Mouse (Mus musculus) left cerebral cortex, postnatal 14 days (tissue): ENCODE measurements at regions not wholly inside any gene's neighbourhood (a gene's known extent, or its start where the extent isn't known, plus 50 kb on each side); places are given as distances from the start of the nearest gene placed in this dataset.
A peak's percentile ranks its signal among the peaks of the same experiment; 100 is the strongest.

ENCODE experiments used
- DNase-seq, 2 experiments: peaks; one replicate each; pipeline ENCODE4 v3.0.0; 2021 to 2022; ENCODE audit warnings: low spot score in 2 of 2, mixed read lengths in 1 of 2
- intact Hi-C: fragments of 180-260 bp; cut with DNase I; formaldehyde crosslinking; loops from one replicate; pipeline ENCODE4 v1.15.1; 2025

GRCm38 (mm10) chr3:56837176-56837575 is 464.6 kb downstream of the Tm4sf1 start:
- no peak for DNase-seq
- intact Hi-C loops: no loop called here

DNA sequence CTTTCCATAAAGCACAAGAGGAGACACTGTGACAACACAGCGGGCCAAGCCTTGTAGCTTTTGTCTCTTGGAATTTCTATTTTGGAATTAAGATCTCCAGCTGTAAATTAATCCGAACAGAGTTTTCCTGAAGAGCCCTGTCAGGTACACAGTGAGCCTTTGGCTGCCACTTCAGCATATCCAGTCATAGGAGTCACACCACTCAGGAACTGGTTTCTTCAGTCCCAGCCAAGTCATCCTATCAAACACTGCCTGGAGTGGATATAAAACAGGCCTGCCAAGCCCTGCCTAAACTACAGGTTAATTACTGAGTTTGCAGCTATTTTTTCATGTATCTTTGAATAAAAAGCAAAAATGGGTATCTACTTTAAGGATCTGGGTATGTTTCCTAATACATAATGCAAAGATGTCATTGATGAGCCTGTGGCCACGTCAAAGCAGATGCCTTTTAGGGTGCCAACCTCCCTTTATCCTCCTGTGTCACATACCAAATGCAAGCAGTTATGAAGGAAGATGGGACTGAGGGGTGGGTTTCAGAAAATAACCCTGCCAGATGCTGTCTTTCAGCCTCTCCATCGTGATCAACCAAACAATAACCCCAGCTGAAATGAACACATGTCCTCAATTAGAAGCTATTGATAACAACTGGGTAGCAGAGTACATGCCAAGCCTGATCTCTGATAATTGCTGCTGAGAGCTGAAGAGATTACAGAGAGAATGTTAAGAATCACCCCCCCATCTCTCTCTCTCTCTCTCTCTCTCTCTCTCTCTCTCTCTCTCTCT is 471.3 kb downstream of the Tm4sf1 start:
- intact Hi-C loops: no loop called here

GRCm38 (mm10) chr3:56824157-56824556 is 477.6 kb downstream of the Tm4sf1 start:
- intact Hi-C loops: no loop called here
- DNase-seq: no peak

More for the DNA sequence above, 471.3 kb downstream of the Tm4sf1 start:
- DNase-seq: no peak

DNA sequence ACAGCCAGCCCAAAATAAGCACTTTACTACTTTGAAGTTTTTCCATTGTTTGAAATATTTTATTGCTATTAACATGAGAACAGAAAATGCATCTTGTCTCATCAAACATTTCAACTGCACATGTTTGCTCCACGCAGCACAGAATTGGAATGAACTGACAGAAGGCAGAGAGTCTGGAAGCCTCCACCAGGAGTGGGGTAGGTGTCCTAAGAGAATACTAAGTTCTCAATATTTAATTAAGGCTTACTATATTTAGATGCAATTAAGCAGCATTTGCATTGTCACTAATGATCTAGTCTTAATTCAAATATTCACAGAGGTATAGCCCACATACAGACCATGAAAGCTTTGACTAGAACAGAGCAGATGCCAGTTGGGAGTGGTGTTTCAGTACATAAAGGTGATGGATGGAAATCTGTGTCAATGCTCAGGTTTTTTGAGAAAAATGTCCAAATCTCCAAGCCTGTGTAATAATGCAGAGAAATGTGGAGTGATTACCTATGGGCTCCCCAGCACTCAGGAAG is 491.2 kb downstream of the Tm4sf1 start:
- no peak for DNase-seq
- intact Hi-C loops: no loop called here

- DNase-seq: no peak
- intact Hi-C loops: no loop called here
Measured at GRCm38 (mm10) chr3:56793054-56793453, 508.7 kb downstream of the Tm4sf1 start.

DNA sequence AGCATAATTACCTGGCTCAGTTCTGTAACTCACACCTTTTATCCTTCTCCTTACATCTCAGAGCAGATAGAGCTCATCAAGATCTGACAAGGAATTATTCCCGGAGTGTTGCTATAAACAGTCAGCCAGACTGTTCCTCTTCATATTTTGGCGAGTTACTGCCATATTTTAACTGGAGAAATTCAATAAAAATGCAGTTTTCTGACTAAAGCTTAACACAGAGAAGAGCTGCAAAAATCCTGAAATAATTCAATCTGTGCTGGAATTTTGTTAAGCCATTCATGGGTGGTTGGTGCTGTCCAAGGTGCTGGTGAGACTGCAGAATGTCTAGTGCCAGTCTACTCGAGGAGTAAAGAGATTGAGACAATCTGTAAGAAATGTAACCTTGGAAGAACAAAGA is 512.6 kb downstream of the Tm4sf1 start:
- peak; percentile 3 to 28 for DNase-seq
- intact Hi-C loops: loop anchor here (10.0 kb wide), 1 partner anchor 424 kb away; no protein-coding TSS in a partner anchor

DNA sequence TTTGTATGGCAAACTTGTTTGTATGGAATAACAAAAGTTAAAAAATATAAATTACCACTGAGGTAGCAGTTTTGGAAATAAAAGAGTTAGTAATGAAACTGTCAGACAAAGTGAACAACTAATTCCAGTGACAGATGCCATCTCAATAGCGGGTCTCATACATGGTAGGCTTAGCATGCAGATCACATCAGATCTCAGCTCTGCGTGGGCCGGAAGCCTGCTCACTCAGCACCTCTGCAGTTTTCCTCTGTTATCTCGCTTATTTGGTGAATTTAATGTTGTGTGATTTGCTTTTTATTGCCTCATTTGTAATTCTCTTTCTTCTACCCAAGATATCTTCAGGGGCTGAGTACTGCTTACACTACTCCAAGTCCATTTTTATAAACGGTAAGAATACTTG is 527.9 kb downstream of the Tm4sf1 start:
- DNase-seq: no peak
- intact Hi-C loops: no loop called here

GRCm38 (mm10) chr3:56770225-56770624 is 531.6 kb downstream of the Tm4sf1 start:
- DNase-seq: no peak
- intact Hi-C loops: no loop called here

DNA sequence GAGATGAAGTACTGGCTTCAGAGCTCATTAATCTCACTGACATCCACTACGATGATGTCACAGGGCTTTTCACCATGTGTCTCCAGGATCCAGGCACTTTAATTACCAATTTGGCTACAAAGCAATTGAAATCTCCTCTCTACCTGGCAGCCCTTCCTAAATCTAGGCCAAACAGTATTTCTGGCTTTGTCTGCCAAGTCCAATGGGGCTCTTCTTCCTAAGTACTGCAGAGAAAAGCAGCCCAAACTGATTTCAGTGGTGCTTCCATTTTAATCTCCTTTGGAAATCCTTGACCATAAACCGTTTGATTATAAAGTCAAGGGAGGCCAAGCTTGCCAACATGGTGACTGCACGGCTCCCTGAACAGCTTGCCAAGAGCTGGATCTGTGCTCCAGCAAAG is 534.7 kb downstream of the Tm4sf1 start:
- intact Hi-C loops: no loop called here
- DNase-seq: no peak

- intact Hi-C loops: no loop called here
Measured at GRCm38 (mm10) chr3:56764336-56764735, 537.5 kb downstream of the Tm4sf1 start.

GRCm38 (mm10) chr3:56763896-56764295 is 537.9 kb downstream of the Tm4sf1 start:
- intact Hi-C loops: no loop called here
- DNase-seq: no peak

More at GRCm38 (mm10) chr3:56764336-56764735, 537.5 kb downstream of the Tm4sf1 start:
- DNase-seq: no peak

- intact Hi-C loops: no loop called here
- no peak for DNase-seq
Measured at GRCm38 (mm10) chr3:56753654-56754053, 548.1 kb downstream of the Tm4sf1 start.

GRCm38 (mm10) chr3:56751926-56752325 is 549.9 kb downstream of the Tm4sf1 start:
- peak in 1 of 2 experiments; percentile 10 for DNase-seq
- intact Hi-C loops: no loop called here

- intact Hi-C loops: no loop called here
- DNase-seq: no peak
Measured at GRCm38 (mm10) chr3:56740902-56741301, 557.4 kb upstream of the Nbea start.

DNA sequence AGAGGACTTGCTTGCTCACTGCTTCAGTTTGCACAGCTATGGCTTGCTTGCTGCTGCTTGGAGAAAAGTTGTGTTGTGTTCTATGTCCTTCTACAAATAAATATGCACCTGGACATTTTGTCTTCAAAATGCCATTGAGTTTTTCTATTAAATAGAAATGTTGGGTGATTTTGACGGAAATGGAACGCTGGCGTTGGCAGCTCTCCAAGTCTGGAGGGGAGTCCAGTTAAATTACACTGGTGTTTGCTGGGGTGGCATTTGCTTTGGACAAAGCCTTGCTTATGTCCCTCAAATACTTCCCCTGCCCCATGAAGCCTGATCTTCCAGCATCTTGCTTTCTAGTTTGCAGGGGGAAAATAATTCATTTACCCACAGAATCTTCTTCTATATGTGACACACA is 556.0 kb upstream of the Nbea start:
- intact Hi-C loops: no loop called here
- no peak for DNase-seq

- peak in 1 of 2 experiments; percentile 52 for DNase-seq
- intact Hi-C loops: no loop called here
Measured at GRCm38 (mm10) chr3:56730849-56731248, 547.3 kb upstream of the Nbea start.

DNA sequence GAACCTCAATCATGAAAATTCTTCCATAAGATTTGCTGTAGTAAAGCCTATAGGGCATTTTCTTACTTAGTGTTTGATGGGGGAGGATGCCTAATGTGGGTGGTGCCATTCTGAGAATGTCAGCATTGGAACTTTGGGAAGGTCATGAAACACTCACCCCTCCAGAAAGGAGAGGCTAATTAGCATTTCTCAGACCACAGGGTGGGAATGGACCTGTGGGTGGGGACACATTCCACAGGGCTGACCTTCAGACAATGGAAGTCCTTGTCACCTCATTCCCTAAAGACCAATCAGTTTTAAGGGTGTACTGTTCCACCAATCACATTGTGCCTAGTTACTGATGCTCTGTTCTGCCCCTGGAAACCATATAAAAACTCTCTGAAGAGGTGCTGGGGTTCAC is 541.5 kb upstream of the Nbea start:
- no peak for DNase-seq
- intact Hi-C loops: no loop called here

DNA sequence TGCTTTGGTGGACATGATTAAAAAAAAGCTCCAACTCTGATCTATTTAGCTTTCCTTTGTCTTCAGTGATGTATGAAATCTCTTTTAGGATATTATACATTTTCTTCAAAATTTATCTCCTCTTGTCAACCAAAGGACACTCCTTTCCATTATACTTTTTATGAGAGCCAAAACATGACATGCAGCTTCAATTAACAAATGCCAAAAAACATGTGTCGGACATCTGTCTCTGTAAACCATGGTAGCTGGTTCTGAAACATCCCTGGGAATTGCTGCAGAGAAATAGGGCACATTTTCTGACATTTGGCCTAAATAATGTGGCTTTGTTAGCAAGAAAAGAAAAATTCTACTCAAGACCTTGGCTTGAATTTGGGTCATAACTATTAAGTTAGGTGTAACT is 524.8 kb upstream of the Nbea start:
- no peak for DNase-seq
- intact Hi-C loops: no loop called here

GRCm38 (mm10) chr3:56707312-56707711 is 523.8 kb upstream of the Nbea start:
- DNase-seq: no peak
- intact Hi-C loops: no loop called here

GRCm38 (mm10) chr3:56706038-56706437 is 522.5 kb upstream of the Nbea start:
- no peak for DNase-seq
- intact Hi-C loops: no loop called here

GRCm38 (mm10) chr3:56698941-56699340 is 515.4 kb upstream of the Nbea start:
- no peak for DNase-seq
- intact Hi-C loops: no loop called here
